Mouse (Mus musculus): ENCODE measurements around the gene Dcaf6.

DNA sequence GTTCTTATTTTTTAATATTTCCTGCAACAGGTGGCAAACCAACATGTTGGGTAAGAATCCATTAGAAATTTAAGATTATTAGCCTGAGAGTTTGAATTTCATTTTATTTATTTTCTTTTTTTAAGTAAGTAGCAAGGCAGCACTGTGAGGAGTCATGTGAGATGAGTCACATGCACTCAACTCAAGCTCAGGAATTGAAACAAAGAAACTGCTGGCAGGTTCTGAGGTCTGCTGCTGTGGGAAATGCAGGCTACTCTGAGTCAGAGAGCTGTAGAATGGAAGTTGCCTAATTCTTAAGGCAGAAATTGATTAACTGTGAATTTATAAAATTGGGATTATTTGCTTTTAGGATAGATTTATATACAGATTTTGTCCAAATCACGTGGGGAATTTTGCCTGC lies 27.4 kb downstream of the Dcaf6 start:
- TF ChIP-seq CTCF (conservative IDR thresholded peaks at IDR 0.05; ENCODE audit: insufficient read depth, insufficient read length, low read depth, low read length): no peak
- no peak for TF ChIP-seq POLR2A (IDR thresholded peaks at IDR 0.05; ENCODE audit: low read depth, low read length)

Data from kidney, adult 2 months (tissue).